Mouse (Mus musculus) forelimb bud, embryonic 11.5 days (tissue): ENCODE measurements around the gene Dpp6.

Experiments used
- DNase-seq: peaks from one replicate; pipeline ENCODE4 v3.0.0-alpha.2; 2012; ENCODE audit warnings: low read depth, low spot score

Dpp6 gene

DNA sequence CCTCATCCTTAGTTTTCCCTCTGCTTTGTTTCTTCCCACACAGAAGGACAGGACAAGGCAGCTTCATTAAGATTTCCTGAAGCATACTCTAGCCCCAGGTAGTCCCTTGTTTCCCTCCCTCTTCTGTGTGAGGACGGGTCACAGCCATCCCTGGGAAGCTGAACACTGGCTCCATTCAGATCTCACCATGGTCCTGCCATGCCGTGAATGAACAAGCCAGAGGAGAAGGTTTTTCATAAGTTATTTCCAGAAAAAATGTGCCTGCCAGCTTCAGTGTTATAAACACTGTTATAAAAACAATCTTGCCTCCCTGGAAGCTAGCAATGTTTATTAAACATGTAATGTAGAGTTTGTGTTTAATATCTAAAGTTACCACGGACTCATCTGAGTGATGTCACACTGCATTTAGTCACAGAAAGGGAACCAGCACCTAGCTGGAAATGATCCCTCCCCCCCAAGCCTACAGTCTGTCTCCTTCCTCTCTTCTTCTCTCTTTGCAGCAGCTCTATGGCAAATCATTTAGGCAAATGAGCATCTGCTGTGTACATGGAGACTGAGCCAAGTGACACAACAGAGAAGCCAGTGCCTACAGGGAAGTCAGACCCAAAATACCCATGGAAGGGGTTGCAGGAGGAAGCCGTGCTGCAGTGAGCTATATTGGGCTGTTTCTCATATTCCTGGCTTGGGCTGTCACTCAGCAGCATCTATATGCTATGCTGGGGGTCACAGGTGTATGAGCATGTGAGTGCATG, 128.3 kb downstream of the Dpp6 start:
- DNase-seq = no peak

DNA sequence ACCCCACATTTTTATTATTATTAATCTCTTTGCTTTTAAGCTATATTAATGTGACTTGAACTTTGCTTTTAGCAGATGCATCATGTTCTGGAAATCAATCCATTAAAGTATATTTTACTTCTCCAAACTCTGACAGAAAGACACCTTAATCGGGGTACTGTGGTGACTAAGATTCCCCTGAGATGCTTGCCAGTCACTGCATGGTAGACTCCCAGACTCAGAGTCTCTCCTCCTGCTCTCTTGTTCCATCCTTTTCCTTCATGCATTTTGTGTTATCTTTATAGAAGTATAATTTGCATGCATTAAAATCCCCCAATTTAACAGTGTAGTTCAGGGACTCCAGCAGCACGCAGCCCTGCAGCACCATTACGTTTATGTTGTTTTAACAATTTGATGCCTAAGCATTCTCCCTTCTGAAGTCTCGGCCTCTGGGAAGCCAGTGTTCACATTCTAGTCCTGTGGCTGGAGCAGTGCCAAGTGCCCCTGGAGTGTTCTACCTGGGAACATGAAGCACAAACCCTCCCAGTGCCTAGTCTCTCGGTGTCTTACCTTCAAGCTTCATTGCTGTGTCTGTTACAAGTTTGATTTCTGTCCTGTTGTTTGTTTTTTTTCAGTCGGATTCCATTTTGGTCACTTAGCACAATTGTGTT, 153.1 kb downstream of the Dpp6 start:
- DNase-seq = no peak

- DNase-seq = no peak
These were observed 156.2 kb downstream of the Dpp6 start for GRCm38 (mm10) chr5:26973166-26973565.

DNA sequence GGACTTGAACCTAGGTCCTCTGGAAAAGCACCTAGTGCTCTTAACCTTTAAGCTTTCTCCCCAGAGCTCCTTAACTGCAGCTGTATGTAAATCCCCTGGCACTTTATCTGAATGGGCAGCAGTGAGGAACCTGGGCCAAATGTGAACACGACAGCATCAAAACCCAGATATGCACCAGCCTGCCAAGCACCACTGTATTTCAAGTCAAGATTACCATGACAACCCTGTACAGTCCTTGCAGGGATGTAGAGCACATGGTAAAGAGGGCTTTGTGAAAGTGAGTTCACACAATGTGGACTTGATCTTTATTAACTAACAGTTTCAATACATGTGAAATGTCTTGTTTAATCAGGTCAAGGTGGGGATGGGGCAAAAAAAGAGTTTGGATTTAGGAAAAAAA, 162.3 kb downstream of the Dpp6 start:
- no peak for DNase-seq

GRCm38 (mm10) chr5:26979755-26980154, 162.8 kb downstream of the Dpp6 start:
- DNase-seq = no peak

- no peak for DNase-seq
These were observed 168.1 kb downstream of the Dpp6 start for GRCm38 (mm10) chr5:26985114-26985513.

GRCm38 (mm10) chr5:26991587-26991986, 174.6 kb downstream of the Dpp6 start:
- no peak for DNase-seq

DNA sequence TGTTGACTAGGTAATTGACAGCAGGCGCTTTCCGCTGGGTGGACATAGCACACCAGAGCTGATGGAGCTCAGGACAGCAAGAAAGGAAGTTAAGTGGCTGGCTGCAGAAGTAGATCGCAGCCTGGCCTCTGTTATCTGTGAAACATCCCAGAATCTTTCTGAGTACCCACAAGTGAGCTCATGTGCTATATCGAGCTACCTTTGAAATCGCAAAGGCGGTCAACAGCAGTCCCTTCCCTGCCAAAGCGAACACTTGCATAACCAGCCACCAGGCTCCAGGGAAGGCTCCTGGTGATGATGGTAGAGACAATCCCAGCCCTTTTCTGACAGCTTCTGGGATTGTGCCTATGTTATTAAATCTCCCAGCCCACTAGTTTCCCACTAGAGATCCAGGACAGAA, 186.5 kb downstream of the Dpp6 start:
- no peak for DNase-seq

- DNase-seq = no peak
These were observed 192.2 kb downstream of the Dpp6 start for GRCm38 (mm10) chr5:27009157-27009556.

DNA sequence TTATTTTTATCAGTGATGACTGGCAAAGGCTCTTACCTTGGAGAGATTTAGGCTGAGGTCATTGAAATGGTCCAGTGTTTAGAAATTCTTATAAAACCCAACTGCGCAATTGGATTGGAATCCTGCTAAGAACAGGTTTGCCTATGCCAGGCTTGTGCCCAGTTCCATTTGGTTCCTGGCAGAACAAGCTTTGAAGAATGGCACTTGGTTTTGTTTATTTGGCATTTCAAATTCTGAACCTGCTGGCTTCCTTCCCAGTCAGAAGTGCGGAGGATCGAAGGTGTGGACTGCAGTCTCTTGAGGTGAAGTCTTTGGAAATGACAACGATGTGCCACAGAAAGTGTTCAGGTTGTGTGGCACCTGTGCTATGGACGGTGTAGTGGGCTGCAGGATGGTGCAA, 193.6 kb downstream of the Dpp6 start:
- DNase-seq = no peak

GRCm38 (mm10) chr5:27018314-27018956, 201.4 kb downstream of the Dpp6 start:
- no peak for DNase-seq

DNA sequence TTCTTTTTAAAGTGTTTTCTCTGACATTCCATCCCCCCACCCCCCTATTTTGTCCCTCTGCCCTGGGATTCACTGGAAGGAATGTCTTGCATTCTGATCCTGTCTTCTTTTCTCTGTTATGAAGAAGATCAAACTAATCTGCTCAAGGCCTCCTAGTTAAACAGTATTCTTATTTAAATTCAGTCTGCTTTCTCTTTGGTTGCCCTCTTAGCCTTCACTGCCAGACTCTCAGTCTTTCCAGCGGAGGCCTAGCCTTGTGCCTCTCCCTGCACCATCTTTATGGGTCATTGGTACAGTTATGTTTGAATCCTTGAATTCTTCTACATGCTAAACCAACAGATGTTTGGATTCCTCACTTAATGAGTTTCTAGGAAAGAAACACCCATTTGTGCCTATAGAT, 211.6 kb downstream of the Dpp6 start:
- no peak for DNase-seq

DNA sequence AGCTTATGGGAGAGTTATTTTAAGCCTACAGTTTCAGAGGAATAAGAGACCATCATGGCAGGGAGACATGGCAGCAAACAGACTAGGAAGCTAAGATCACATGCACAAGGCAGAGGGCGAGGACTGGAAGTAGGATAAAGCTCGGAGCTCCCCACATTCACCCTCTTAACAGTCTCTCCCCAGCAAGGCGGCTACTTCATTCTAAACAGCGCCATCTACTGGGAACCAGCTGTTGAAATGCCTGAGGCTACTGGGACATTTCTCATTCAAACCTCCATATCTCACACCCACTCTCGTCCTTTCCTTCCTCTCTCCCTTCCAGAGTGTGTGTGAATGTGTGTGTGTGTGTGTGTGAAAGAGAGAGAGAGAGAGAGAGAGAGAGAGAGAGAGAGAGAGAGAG, 212.8 kb downstream of the Dpp6 start:
- DNase-seq = peak; percentile 16

- no peak for DNase-seq
These were observed 217.9 kb downstream of the Dpp6 start for GRCm38 (mm10) chr5:27034858-27035257.

DNA sequence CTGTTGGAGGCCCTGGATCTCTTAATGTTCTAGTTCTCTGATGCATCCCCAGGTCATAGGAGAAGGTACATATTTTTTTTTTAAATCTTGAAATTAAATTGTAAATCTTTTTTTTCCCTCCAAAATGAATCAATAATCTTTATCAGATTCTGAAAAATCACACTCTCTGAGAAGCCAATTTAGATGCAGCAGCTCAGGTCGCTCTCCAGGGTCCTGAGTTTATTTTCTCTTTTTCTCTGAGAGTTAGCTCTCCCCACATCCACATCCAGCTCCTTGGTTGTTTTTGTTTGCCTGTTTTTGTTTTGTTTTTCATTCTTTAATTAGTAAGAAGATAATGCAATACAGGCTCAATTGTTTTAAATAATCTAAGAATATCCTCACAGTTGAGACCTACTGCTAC, 218.3 kb downstream of the Dpp6 start:
- peak; percentile 31 for DNase-seq

GRCm38 (mm10) chr5:27035891-27036290, 218.9 kb downstream of the Dpp6 start:
- no peak for DNase-seq

DNA sequence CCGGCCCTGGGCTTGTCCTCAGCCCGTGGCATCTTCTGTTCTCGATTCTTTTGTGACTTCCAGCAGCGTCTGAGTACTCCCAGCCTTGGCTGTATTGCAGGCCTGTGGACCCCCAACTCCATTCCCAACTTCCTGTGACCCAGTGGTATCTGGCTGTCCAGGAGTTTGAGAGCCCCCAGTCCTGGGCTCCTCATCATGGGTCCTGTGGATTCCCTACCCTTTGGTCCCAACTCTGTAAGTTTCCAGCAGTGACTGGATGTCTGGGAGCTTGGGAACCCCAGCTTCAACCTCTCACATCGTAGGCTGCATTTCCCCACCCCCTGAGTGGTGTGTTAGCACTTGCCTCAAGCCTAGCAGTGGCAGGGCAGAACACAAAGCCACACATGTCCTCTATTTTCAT, 220.8 kb downstream of the Dpp6 start:
- no peak for DNase-seq

GRCm38 (mm10) chr5:27048167-27048566, 231.2 kb downstream of the Dpp6 start:
- no peak for DNase-seq

- no peak for DNase-seq
These were observed 231.9 kb downstream of the Dpp6 start for GRCm38 (mm10) chr5:27048926-27049325.

DNA sequence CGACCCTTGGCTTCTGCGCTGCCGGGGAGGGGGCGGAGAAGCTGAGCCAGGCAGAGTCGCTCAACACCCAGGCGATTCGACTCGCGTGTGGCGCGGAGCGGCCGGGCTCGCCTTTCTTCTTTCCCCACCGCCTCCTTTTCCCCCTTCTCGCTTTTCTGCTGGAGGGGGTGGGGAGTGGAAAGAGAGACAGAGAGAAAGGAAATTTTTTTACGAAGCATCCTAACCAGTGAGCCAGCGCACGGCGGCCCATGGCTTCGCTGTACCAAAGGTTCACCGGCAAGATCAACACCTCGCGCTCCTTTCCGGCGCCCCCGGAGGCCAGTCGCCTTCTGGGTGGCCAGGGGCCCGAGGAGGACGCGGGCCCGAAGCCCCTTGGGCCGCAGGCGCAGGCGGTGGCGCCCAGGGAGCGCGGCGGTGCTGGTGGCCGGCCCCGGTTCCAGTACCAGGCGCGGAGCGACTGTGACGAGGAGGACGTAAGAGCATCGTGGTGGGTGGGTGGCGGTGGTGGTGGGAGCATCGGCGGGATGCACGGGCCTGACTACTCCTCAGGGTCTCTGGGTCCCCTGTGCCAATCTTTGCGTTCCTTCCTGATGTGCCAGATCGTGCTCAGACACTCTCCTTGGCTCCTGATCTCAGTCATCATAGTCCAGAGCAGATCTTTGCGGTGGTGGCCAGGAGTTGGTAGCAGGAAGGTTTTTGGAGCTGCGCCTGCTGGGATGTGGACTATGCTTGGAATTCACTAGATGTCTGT, 232.5 kb downstream of the Dpp6 start:
- DNase-seq = no peak

DNA sequence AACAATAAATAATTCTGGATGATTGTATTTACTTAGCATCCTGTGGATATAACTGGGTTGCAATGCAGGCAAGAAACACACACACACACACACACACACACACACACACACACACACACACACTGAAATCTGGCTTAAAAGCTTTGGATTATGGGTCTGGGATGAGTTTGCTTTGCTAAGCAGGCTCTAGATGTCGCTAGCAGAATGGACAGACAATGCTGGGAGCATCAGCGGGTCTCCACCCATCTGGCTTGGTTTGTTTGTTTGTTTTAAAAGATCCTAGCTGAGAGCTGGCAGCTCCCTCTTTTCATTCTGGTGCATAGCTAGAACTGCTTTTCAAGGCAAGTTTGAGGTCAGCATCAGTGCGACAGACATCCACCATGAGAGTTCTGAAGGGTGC, 234.2 kb downstream of the Dpp6 start:
- DNase-seq = no peak

GRCm38 (mm10) chr5:27052441-27052840, 235.4 kb downstream of the Dpp6 start:
- peak; percentile 69 for DNase-seq
